Mouse (Mus musculus): Measurements from ENCODE around the gene Txnrd3. TPM values are rescaled to one million over a fixed set of nuclear protein-coding genes. Genes with fewer than 3 reads are reported as not detected.
A peak's percentile ranks its signal among the peaks of the same experiment; 100 is the strongest.

Gene Txnrd3
- polyA plus RNA-seq (2016; fragmentation: Nextera tagmentation; extraction: Ambion mirVana), result 10.3 and 10.8 TPM in 2 replicates

DNA sequence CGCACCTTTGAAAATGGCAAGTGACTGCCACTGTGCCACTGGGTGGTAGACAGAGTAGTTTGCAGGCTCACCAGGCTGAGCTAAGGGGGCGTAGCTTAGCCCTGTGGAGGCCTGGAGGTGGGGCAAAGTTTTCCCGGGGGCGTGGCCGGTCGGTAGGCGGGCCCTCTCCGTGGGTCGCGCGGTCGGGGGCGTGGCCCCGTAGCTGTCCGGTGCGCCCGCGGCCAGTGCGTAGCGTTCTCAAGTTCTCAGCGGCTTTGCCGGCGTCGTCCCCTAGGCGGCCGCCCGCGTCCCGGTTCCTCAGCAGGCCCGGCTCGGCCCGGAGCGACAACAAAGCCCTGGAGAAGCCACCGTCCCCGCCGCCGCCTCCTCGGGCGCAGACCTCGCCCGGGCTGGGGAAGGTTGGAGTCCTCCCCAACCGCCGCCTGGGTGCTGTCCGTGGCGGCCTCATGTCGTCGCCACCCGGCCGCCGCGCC is at the start of gene Txnrd3:
Txnrd3 (plus strand) TSS at position 191 of the 473 bp plus-strand sequence.
- whole genome bisulfite sequencing, result under 1% methylated on average over 51 of the region's 51 CpGs
- Histone ChIP-seq H3K9ac (replicated peaks) (peak within 1 kb of the TSS; percentile 58), H3K36me3 (no peaks in the 10 kb centered on the region), H3K4me1 (replicated peaks) (no peaks in the 10 kb centered on the region; the same call in 1 of the 2 replicates), H3K27ac (peak within 1 kb of the TSS; percentile 85), H3K4me3 (replicated peaks) (peak within 1 kb of the TSS; percentile 69), H3K27me3 (no peaks in the 10 kb centered on the region), H3K9me3 (no peaks in the 10 kb centered on the region), H3K4me2 (peak within 1 kb of the TSS; percentile 72)
- ATAC-seq (ENCODE audit: insufficient number of reproducible peaks, insufficient read depth, low FRiP score, low TSS enrichment, low read depth), result peak; percentile 89

DNA sequence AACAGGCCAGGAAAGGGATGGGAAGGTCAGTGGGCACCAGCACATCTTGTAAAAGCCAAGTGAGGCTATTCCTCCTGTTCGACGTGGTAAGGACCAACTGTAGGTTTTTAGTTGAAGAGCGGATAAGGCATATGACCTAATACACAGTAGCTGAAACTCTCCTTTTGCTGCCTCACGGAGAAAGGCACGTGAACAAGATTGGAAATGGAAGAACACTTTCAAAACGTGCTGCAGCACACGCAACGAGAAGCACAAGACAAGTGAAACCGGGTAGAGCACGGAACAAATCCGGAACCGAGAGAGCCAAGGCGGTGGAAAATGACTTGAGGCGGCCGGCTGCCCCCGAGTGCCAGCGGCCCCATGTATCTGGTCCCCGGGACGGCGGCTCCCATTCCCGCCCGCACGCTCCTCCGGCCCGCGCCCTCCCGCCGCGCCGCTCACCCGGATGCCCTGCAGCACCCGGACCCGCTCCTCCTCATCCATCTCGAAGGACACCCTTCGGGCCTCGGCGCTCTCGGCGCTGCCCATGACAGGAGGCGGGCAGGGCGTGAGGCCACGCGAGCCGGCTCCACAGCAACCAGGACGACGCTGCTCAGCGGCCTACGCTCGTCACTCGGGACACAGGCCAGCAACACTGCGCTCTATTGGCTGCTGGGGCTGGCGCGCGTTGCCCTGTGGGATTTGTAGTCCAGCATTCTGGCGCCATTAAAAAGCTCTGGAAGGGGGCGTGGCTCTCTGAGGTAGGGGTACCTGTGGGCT is 48.6 kb upstream of the Txnrd3 start, which contains the start of gene Chchd6:
Chchd6 (minus strand) TSS at position 635 of the 759 bp plus-strand sequence.
- H3K36me3 ChIP-seq, result no peaks in the 10 kb centered on the region
- no peak within 1 kb of the TSS for H3K27ac ChIP-seq

DNA sequence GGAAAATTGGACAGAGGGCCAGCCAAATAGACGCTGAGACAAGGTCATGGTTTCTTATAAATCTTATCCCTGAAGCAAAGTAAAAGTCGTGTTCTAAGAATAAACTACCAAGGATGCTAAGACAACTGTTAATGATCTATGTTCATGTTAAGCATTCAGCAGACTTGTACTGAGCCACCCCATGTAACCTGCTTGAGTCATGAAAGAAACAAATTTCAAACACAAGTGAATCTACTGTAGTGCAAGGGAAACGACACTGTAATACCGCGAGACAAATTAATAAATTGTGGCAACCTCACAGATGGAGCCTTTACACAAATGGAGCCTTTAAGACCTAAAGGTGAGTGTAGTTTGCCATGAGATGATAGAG is 48.0 kb upstream of the Txnrd3 start:
- no peak overlapping the region for H3K27ac ChIP-seq
- no peaks in the 10 kb centered on the region for H3K36me3 ChIP-seq
- H3K27me3 ChIP-seq, result no peaks in the 10 kb centered on the region
- H3K4me1 ChIP-seq (replicated peaks), result peaks cover 7% of the 10 kb centered on the region; the same call in 1 of the 2 replicates
- peak overlapping the region; percentile 74; the same call in 1 of the 2 replicates for H3K4me2 ChIP-seq
- no peak overlapping the region for H3K9ac ChIP-seq (replicated peaks)
- H3K4me3 ChIP-seq (replicated peaks), result no peak overlapping the region
- 25% methylated on average over 5 of the region's 5 CpGs for WGBS
- peak; percentile 40; the same call in 1 of the 2 replicates for ATAC-seq (ENCODE audit: insufficient number of reproducible peaks, insufficient read depth, low FRiP score, low TSS enrichment, low read depth)
- peaks cover 7% of the 10 kb centered on the region for H3K9me3 ChIP-seq

More for the DNA sequence above, 48.6 kb upstream of the Txnrd3 start, which contains the start of gene Chchd6:
- peaks cover 7% of the 10 kb centered on the region; the same call in 1 of the 2 replicates for H3K4me1 ChIP-seq (replicated peaks)
- H3K9ac ChIP-seq (replicated peaks), result peak within 1 kb of the TSS; percentile 65
- peaks cover 4% of the 10 kb centered on the region for H3K9me3 ChIP-seq
- WGBS, result 1% methylated on average over 56 of the region's 56 CpGs
- H3K4me3 ChIP-seq (replicated peaks), result peak within 1 kb of the TSS; percentile 74
- ATAC-seq (ENCODE audit: insufficient number of reproducible peaks, insufficient read depth, low FRiP score, low TSS enrichment, low read depth), result peak; percentile 100
- H3K4me2 ChIP-seq, result peak within 1 kb of the TSS; percentile 74
- no peaks in the 10 kb centered on the region for H3K27me3 ChIP-seq

DNA sequence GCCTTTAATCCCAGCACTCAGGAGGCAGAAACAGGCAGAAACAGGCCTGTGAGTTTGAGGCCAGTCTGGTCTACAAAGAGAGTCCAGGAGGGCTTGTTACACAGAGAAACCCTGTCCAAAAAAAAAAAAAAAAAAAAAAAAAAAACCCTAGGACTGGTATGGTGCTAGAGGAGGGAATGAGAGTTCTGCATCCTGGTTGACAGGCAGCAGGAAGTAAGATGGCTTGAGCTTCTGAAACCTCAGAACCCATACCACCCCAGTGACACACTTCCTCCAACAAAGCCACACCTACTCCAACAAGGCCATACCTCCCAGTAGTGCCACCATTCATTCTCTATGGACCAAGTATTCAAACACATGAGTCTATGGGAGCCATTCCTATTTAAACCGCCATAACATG is 47.3 kb upstream of the Txnrd3 start:
- Histone ChIP-seq H3K4me3 (replicated peaks) (no peak overlapping the region), H3K27ac (no peak overlapping the region), H3K9ac (replicated peaks) (no peak overlapping the region), H3K4me1 (replicated peaks) (peaks cover 7% of the 10 kb centered on the region; the same call in 1 of the 2 replicates), H3K9me3 (peaks cover 7% of the 10 kb centered on the region), H3K36me3 (no peaks in the 10 kb centered on the region), H3K27me3 (no peaks in the 10 kb centered on the region), H3K4me2 (no peak overlapping the region)
- WGBS, result 94% methylated on average over 1 of the region's 1 CpGs
- ATAC-seq (ENCODE audit: insufficient number of reproducible peaks, insufficient read depth, low FRiP score, low TSS enrichment, low read depth), result no peak

DNA sequence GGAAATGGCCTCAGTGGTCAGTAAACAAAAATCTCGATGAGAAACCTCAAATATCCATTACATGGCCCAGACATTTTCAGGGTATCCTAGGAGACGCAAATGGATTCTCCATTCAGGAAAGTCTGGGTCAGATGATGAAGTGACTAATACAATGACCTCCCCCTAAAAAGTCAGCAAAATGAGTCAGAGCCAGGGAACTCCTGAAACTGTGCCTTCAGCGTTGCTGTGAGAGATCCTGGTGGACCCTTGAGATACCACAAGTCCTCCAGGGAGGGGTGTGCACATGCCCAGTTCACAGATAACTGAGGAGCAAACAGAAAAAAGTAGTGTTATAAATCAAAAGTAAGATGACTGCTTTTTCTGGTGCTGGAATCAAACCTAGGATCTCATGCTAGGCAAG is 37.7 kb upstream of the Txnrd3 start:
- no peak overlapping the region for H3K27ac ChIP-seq
- WGBS, result 81% methylated on average over 3 of the region's 3 CpGs
- ATAC-seq (ENCODE audit: insufficient number of reproducible peaks, insufficient read depth, low FRiP score, low TSS enrichment, low read depth), result no peak
- H3K9ac ChIP-seq (replicated peaks), result no peak overlapping the region
- H3K4me1 ChIP-seq (replicated peaks), result no peaks in the 10 kb centered on the region
- H3K4me3 ChIP-seq (replicated peaks), result no peak overlapping the region
- H3K27me3 ChIP-seq, result no peaks in the 10 kb centered on the region
- no peaks in the 10 kb centered on the region for H3K36me3 ChIP-seq
- H3K4me2 ChIP-seq, result no peak overlapping the region
- no peaks in the 10 kb centered on the region for H3K9me3 ChIP-seq

DNA sequence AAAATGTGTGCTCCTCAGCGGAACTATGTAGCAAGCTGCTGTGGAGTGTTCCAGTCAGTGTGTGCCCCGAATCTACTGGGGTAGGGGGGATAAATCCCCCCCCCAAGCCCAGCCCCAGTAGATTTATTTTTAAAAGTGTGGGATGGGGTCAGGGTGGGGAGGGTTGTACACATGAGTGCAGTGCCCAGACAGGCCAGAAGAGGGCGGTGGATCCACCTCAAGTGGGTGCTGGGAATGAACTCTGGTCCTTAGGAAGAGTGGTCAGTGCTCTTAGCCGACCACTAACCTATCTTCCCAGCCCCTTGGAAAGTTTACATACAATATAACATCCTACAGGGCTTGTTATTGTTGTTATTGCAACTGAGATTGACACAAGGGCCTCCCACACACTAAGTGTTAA is 35.8 kb upstream of the Txnrd3 start:
- H3K4me1 ChIP-seq (replicated peaks), result no peaks in the 10 kb centered on the region
- WGBS, result 44% methylated on average over 4 of the region's 4 CpGs

DNA sequence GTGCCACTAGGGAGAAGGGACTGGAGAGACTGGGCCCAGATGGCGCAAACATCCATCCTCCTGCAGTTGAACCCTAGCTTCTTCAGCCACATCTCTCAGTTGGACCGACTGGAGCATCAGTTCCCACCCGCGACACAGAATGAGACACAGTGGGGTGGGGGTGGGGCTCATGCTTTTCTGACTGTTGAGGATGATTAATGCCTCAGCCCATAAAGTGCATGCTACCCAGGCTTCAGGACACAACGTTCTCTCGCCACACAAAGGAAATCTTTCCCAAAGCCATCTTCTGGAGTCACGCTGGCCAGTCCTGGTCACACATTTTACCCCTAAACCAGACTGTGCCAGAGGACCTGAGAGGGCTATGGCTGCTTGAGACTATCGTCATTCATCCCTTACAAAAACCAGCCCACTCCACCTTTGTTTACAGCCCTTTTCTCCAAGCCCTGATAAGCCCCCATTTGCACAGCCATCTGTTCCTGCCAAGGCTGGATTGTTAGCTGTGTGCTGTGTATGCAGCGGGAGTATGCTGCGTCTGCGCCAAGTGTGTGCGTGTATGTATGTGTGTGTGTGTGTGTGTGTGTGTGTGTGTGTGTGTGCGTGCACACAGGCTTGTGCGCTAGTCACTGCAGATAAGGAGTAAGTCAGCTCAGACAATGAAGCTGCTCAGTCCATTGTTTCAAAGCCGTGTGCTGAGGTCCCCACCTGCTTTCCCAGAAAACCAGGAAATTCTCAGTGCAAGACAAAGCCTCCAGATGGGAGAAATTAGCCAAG is 30.3 kb upstream of the Txnrd3 start:
- H3K36me3 ChIP-seq, result no peaks in the 10 kb centered on the region
- H3K27ac ChIP-seq, result peak overlapping the region; percentile 77
- H3K4me2 ChIP-seq, result no peak overlapping the region
- no peaks in the 10 kb centered on the region for H3K9me3 ChIP-seq
- no peaks in the 10 kb centered on the region for H3K27me3 ChIP-seq
- ATAC-seq (ENCODE audit: insufficient number of reproducible peaks, insufficient read depth, low FRiP score, low TSS enrichment, low read depth), result peak; percentile 78
- H3K4me1 ChIP-seq (replicated peaks), result peaks cover 33% of the 10 kb centered on the region
- 47% methylated on average over 15 of the region's 15 CpGs for WGBS
- H3K4me3 ChIP-seq (replicated peaks), result no peak overlapping the region
- no peak overlapping the region for H3K9ac ChIP-seq (replicated peaks)

More for the DNA sequence above, 35.8 kb upstream of the Txnrd3 start:
- Histone ChIP-seq H3K9me3 (no peaks in the 10 kb centered on the region), H3K9ac (replicated peaks) (no peak overlapping the region), H3K36me3 (no peaks in the 10 kb centered on the region), H3K4me2 (no peak overlapping the region), H3K4me3 (replicated peaks) (no peak overlapping the region), H3K27me3 (no peaks in the 10 kb centered on the region), H3K27ac (no peak overlapping the region)
- ATAC-seq (ENCODE audit: insufficient number of reproducible peaks, insufficient read depth, low FRiP score, low TSS enrichment, low read depth), result no peak

DNA sequence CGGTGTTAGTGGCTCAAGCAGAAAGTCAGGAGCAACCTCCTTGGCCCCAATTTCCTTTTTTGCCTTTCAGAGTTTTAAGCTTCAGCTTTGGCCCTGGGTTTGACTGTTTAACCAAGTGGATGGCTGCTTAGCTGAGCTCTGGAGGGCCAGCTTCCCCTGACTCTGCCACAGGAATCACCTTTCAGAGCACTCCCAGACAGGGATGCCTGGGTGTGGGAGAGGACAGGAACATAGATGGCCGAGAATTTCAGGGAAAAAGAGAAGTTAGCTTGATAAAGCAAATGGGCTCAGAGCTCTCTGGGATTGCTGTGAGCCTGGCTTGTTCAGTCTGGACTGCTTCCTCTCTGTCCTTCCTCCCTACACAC is 29.7 kb upstream of the Txnrd3 start:
- H3K9me3 ChIP-seq, result no peaks in the 10 kb centered on the region
- H3K9ac ChIP-seq (replicated peaks), result no peak overlapping the region
- ATAC-seq (ENCODE audit: insufficient number of reproducible peaks, insufficient read depth, low FRiP score, low TSS enrichment, low read depth), result peak; percentile 49
- H3K4me3 ChIP-seq (replicated peaks), result no peak overlapping the region
- WGBS, result 6% methylated on average over 2 of the region's 2 CpGs
- H3K36me3 ChIP-seq, result no peaks in the 10 kb centered on the region
- no peak overlapping the region for H3K4me2 ChIP-seq
- no peaks in the 10 kb centered on the region for H3K27me3 ChIP-seq
- peak overlapping the region; percentile 77 for H3K27ac ChIP-seq
- peaks cover 33% of the 10 kb centered on the region for H3K4me1 ChIP-seq (replicated peaks)

DNA sequence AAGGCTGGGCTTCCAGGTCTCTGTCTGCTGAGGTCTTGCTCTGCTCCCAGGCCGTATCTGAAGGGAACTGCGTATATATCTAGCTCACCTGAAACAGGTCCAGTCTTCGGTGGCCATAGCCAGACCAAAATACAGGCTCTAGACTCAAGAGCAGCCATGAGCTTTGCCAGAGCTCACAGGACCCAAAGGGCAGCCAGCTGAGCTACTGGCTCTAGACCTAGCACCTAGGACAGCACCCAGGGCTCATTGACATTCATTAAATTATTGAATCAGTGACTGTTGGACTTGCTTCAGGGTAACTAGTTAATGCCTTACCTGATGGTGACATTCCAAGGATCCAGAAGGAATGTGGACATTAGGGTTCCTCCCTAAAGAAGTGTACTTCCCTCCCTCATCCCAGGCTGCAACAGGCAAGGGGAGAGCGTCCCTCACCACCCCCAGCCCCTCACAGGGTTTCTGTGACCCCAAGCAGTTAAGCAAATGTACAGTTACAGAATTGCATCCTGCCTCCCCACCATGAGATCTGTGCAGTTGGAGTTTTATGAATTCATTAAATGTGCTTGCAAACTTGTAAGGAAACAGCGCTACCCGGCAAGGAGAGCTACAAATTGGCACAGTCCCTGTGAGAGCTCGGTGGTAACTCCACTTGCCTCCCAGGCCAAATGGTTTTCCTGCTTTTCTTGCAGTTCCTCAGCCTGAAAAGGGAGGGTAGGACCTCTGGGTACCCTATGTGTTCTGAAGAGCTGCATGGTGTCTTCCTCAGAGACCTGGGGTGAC is 29.0 kb upstream of the Txnrd3 start:
- Histone ChIP-seq H3K27me3 (no peaks in the 10 kb centered on the region), H3K27ac (peak overlapping the region; percentile 77), H3K9ac (replicated peaks) (no peak overlapping the region), H3K4me1 (replicated peaks) (peaks cover 33% of the 10 kb centered on the region), H3K4me3 (replicated peaks) (no peak overlapping the region), H3K4me2 (no peak overlapping the region), H3K9me3 (no peaks in the 10 kb centered on the region), H3K36me3 (no peaks in the 10 kb centered on the region)
- no peak for ATAC-seq (ENCODE audit: insufficient number of reproducible peaks, insufficient read depth, low FRiP score, low TSS enrichment, low read depth)
- WGBS, result 58% methylated on average over 7 of the region's 7 CpGs

DNA sequence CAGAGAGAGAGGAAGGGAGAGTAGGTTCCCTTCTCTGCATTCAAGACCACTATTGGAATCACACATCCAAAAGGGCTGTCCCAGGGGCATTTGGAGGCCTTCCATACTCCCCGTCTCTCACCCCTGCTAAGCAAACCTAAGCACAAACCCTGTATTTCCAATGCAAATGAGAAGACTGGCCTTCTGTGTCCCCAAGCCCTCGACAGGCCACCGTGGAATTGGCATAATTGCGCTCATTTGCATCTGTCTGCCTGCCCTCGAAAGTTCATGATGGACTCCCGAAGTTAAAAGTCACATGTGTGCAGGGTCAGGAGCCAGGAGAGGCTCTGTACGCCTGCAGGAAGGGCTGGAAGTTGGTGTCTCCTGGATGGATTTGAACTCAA is 28.4 kb upstream of the Txnrd3 start:
- Histone ChIP-seq H3K27me3 (no peaks in the 10 kb centered on the region), H3K4me2 (no peak overlapping the region), H3K36me3 (no peaks in the 10 kb centered on the region), H3K27ac (peak overlapping the region; percentile 77), H3K4me1 (replicated peaks) (peaks cover 33% of the 10 kb centered on the region), H3K4me3 (replicated peaks) (no peak overlapping the region), H3K9ac (replicated peaks) (no peak overlapping the region), H3K9me3 (no peaks in the 10 kb centered on the region)
- 45% methylated on average over 7 of the region's 7 CpGs for WGBS
- ATAC-seq (ENCODE audit: insufficient number of reproducible peaks, insufficient read depth, low FRiP score, low TSS enrichment, low read depth), result no peak

DNA sequence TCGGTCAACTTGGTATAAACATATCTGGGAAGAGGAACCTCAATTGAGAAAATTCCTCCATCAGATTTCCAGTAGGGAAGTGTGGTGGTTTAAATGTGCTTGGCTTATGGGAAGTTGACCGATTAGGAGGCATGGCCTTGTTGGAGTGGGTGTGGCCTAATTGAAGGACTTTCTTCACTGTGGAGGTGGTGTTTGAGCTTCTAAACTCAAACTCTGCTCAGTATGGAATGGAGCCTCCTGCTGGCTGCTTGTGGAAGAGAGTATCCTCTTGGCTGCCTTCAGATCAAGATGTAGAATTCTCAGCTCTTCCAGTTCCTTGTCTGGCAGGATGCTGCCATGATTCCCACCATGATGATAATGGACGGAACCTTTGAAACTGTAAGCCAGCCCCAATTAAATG is 21.1 kb upstream of the Txnrd3 start:
- no peak for ATAC-seq (ENCODE audit: insufficient number of reproducible peaks, insufficient read depth, low FRiP score, low TSS enrichment, low read depth)
- WGBS, result 82% methylated on average over 3 of the region's 3 CpGs

More for the DNA sequence above, 21.1 kb upstream of the Txnrd3 start:
- H3K9ac ChIP-seq (replicated peaks), result no peak overlapping the region
- no peaks in the 10 kb centered on the region for H3K9me3 ChIP-seq
- H3K36me3 ChIP-seq, result no peaks in the 10 kb centered on the region
- no peak overlapping the region for H3K27ac ChIP-seq
- no peaks in the 10 kb centered on the region for H3K27me3 ChIP-seq
- H3K4me1 ChIP-seq (replicated peaks), result no peaks in the 10 kb centered on the region
- no peak overlapping the region for H3K4me3 ChIP-seq (replicated peaks)
- H3K4me2 ChIP-seq, result no peak overlapping the region

Measured in limb, embryonic 12.5 days (tissue).